Mouse (Mus musculus): ENCODE results near the gene Neurl1a. TPM values are rescaled to one million over a fixed set of nuclear protein-coding genes. Genes with fewer than 3 reads are reported as not detected.

The Neurl1a gene
- total and polyA plus RNA-seq, 3 experiments: 0.03 TPM; not detected in 2

- Histone ChIP-seq H3K27ac (ENCODE audit: control insufficient read depth, low read depth, low read length) (no peak overlapping the region), H3K36me3 (ENCODE audit: control insufficient read depth in 1 of 2, insufficient read depth in 2 of 2, low read length in 2 of 2) (no peaks in the 10 kb centered on the region), H3K9ac (ENCODE audit: control insufficient read depth, low read depth, low read length, poor library complexity, severe bottlenecking) (no peak overlapping the region), H3K9me3 (replicated peaks; ENCODE audit: insufficient read depth, low read length) (no peaks in the 10 kb centered on the region), H3K79me2 (ENCODE audit: control insufficient read depth, insufficient read depth, low read length, poor library complexity) (no peaks in the 10 kb centered on the region), H3K4me3 (ENCODE audit: control insufficient read depth in 1 of 2, insufficient read depth in 1 of 2, low read depth in 2 of 2, low read length in 2 of 2) (no peak overlapping the region), H3K4me1 (ENCODE audit: control insufficient read depth in 1 of 2, insufficient read depth in 2 of 2, low read length in 2 of 2) (no peaks in the 10 kb centered on the region), H3K27me3 (ENCODE audit: control insufficient read depth in 1 of 2, insufficient read depth in 2 of 2, low read length in 2 of 2) (no peaks in the 10 kb centered on the region)
- DNase-seq (ENCODE audit: low read depth, low spot score): no peak
- TF ChIP-seq ZMIZ1 (IDR thresholded peaks at IDR 0.05; ENCODE audit: low read depth, low read length): no peak
- TF ChIP-seq EP300 (IDR thresholded peaks at IDR 0.05; ENCODE audit: low read depth in 1 of 2, low read length in 2 of 2): no peak
- no peak for TF ChIP-seq JUND (IDR thresholded peaks at IDR 0.05; ENCODE audit: low read depth, low read length)
- TF ChIP-seq SMC3 (IDR thresholded peaks at IDR 0.05; ENCODE audit: low read depth, low read length): no peak
- TF ChIP-seq ETS1 (IDR thresholded peaks at IDR 0.05; ENCODE audit: low read depth, low read length): no peak
- no peak for TF ChIP-seq GATA1 (IDR thresholded peaks at IDR 0.05; ENCODE audit: low read depth, low read length)
- TF ChIP-seq CHD1 (IDR thresholded peaks at IDR 0.05; ENCODE audit: low read depth, low read length): no peak
- no peak for TF ChIP-seq ZKSCAN1 (IDR thresholded peaks at IDR 0.05; ENCODE audit: low read depth, low read length)
- TF ChIP-seq NELFE (IDR thresholded peaks at IDR 0.05; ENCODE audit: low read depth, low read length): no peak
- TF ChIP-seq TAL1 (IDR thresholded peaks at IDR 0.05; ENCODE audit: low read length): no peak
- TF ChIP-seq MAZ (IDR thresholded peaks at IDR 0.05; ENCODE audit: low read depth, low read length): no peak
- no peak for TF ChIP-seq MEF2A (IDR thresholded peaks at IDR 0.05; ENCODE audit: extremely low read depth, insufficient replicate concordance, low read depth, low read length, poor library complexity, severe bottlenecking)
- TF ChIP-seq NRF1 (IDR thresholded peaks at IDR 0.05; ENCODE audit: insufficient read depth, low read depth, low read length, poor library complexity, severe bottlenecking): no peak
- no peak for TF ChIP-seq TCF12 (IDR thresholded peaks at IDR 0.05; ENCODE audit: low read depth, low read length)
These were observed 52.1 kb downstream of the Neurl1a start for GRCm38 (mm10) chr19:47230682-47231081.

DNA sequence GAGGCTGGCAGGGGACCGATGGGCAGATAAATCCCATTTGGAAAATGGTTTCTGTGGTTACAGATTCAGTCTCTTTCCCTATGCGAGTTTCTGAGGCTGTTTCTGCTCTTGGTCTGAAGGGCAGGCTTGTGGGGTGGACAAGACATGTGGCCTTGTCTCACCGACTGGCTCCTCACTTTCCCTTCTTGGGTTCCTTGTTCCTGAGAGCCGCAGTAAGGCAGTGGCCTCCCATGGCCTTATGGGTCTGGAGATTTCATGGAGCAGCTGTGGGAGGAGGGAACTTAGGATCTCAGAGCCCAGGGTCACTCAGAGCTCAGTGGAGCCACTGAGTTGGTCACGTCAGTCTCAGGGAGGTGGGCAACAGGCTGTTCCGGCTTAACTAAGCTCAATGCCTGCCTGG, 52.8 kb downstream of the Neurl1a start:
- H3K9me3 ChIP-seq (replicated peaks; ENCODE audit: insufficient read depth, low read length): no peaks in the 10 kb centered on the region
- TF ChIP-seq JUND (IDR thresholded peaks at IDR 0.05; ENCODE audit: low read depth, low read length) (no peak), UBTF (IDR thresholded peaks at IDR 0.05; ENCODE audit: borderline replicate concordance, insufficient read depth, low read depth, low read length) (no peak), ZKSCAN1 (IDR thresholded peaks at IDR 0.05; ENCODE audit: low read depth, low read length) (no peak)
- H3K27me3 ChIP-seq (ENCODE audit: control insufficient read depth in 1 of 2, insufficient read depth in 2 of 2, low read length in 2 of 2): no peaks in the 10 kb centered on the region
- no peak overlapping the region for H3K9ac ChIP-seq (ENCODE audit: control insufficient read depth, low read depth, low read length, poor library complexity, severe bottlenecking)
- H3K4me1 ChIP-seq (ENCODE audit: control insufficient read depth in 1 of 2, insufficient read depth in 2 of 2, low read length in 2 of 2): no peaks in the 10 kb centered on the region
- no peaks in the 10 kb centered on the region for H3K36me3 ChIP-seq (ENCODE audit: control insufficient read depth in 1 of 2, insufficient read depth in 2 of 2, low read length in 2 of 2)
- no peaks in the 10 kb centered on the region for H3K79me2 ChIP-seq (ENCODE audit: control insufficient read depth, insufficient read depth, low read length, poor library complexity)
- DNase-seq (ENCODE audit: low read depth, low spot score): no peak
- no peak overlapping the region for H3K27ac ChIP-seq (ENCODE audit: control insufficient read depth, low read depth, low read length)
- no peak overlapping the region for H3K4me3 ChIP-seq (ENCODE audit: control insufficient read depth in 1 of 2, insufficient read depth in 1 of 2, low read depth in 2 of 2, low read length in 2 of 2)

Measured in MEL (cell line).